Mouse (Mus musculus): ENCODE measurements at regions not wholly inside any gene's neighbourhood (a gene's known extent, or its start where the extent isn't known, plus 50 kb on each side); places are given as distances from the start of the nearest gene placed in this dataset.
"Not testable (repeated sequence)": the region's sequence is repeated elsewhere in the genome, so short reads cannot be mapped to it uniquely, and the experiment has no call there.

- H3K27ac ChIP-seq (ENCODE audit: low read length); H3K4me2 ChIP-seq (ENCODE audit: low read length); H3K36me3 ChIP-seq (ENCODE audit: control insufficient read depth, insufficient read depth, low read length); H3K4me1 ChIP-seq (ENCODE audit: control insufficient read depth, insufficient read depth, low read length); H3K9ac ChIP-seq (ENCODE audit: low read depth, low read length); ATAC-seq; H3K27me3 ChIP-seq (ENCODE audit: control insufficient read depth, insufficient read depth, low read depth, low read length); H3K4me3 ChIP-seq (ENCODE audit: low read depth, low read length); H3K9me3 ChIP-seq (replicated peaks; ENCODE audit: control insufficient read depth, low read length, poor library complexity, severe bottlenecking): not testable (repeated sequence)
- WGBS: 97% methylated on average over 5 of the region's 6 CpGs
These were observed 498.6 kb downstream of the Bnc2 start for GRCm38 (mm10) chr4:84176457-84176856.

GRCm38 (mm10) chr4:84177827-84178226, 497.2 kb downstream of the Bnc2 start:
- no peak overlapping the region for H3K9ac ChIP-seq (ENCODE audit: low read depth, low read length)
- no peaks in the 10 kb centered on the region for H3K27me3 ChIP-seq (ENCODE audit: control insufficient read depth, insufficient read depth, low read depth, low read length)
- no peaks in the 10 kb centered on the region for H3K9me3 ChIP-seq (replicated peaks; ENCODE audit: control insufficient read depth, low read length, poor library complexity, severe bottlenecking)
- H3K36me3 ChIP-seq (ENCODE audit: control insufficient read depth, insufficient read depth, low read length): no peaks in the 10 kb centered on the region
- no peak for ATAC-seq
- no peak overlapping the region for H3K4me2 ChIP-seq (ENCODE audit: low read length)
- peaks cover 3% of the 10 kb centered on the region for H3K4me1 ChIP-seq (ENCODE audit: control insufficient read depth, insufficient read depth, low read length)
- no peak overlapping the region for H3K4me3 ChIP-seq (ENCODE audit: low read depth, low read length)
- WGBS: 7% methylated on average over 3 of the region's 3 CpGs
- no peak overlapping the region for H3K27ac ChIP-seq (ENCODE audit: low read length)

- Histone ChIP-seq H3K36me3 (ENCODE audit: control insufficient read depth, insufficient read depth, low read length) (no peaks in the 10 kb centered on the region), H3K4me1 (ENCODE audit: control insufficient read depth, insufficient read depth, low read length) (no peaks in the 10 kb centered on the region), H3K9me3 (replicated peaks; ENCODE audit: control insufficient read depth, low read length, poor library complexity, severe bottlenecking) (no peaks in the 10 kb centered on the region), H3K27ac (ENCODE audit: low read length) (no peak overlapping the region), H3K9ac (ENCODE audit: low read depth, low read length) (no peak overlapping the region), H3K4me3 (ENCODE audit: low read depth, low read length) (no peak overlapping the region), H3K27me3 (ENCODE audit: control insufficient read depth, insufficient read depth, low read depth, low read length) (no peaks in the 10 kb centered on the region), H3K4me2 (ENCODE audit: low read length) (no peak overlapping the region)
- ATAC-seq: no peak
- WGBS: 85% methylated on average over 4 of the region's 4 CpGs
These were observed 490.6 kb downstream of the Bnc2 start for GRCm38 (mm10) chr4:84184436-84184835.

- Histone ChIP-seq H3K4me3 (ENCODE audit: low read depth, low read length) (no peak overlapping the region), H3K27ac (ENCODE audit: low read length) (no peak overlapping the region), H3K9ac (ENCODE audit: low read depth, low read length) (no peak overlapping the region), H3K36me3 (ENCODE audit: control insufficient read depth, insufficient read depth, low read length) (no peaks in the 10 kb centered on the region), H3K4me1 (ENCODE audit: control insufficient read depth, insufficient read depth, low read length) (no peaks in the 10 kb centered on the region), H3K4me2 (ENCODE audit: low read length) (no peak overlapping the region), H3K9me3 (replicated peaks; ENCODE audit: control insufficient read depth, low read length, poor library complexity, severe bottlenecking) (no peaks in the 10 kb centered on the region), H3K27me3 (ENCODE audit: control insufficient read depth, insufficient read depth, low read depth, low read length) (no peaks in the 10 kb centered on the region)
- 94% methylated on average over 6 of the region's 6 CpGs for WGBS
- ATAC-seq: no peak
These were observed 490.2 kb downstream of the Bnc2 start for GRCm38 (mm10) chr4:84184844-84185243.

- H3K27me3 ChIP-seq (ENCODE audit: control insufficient read depth, insufficient read depth, low read depth, low read length): no peaks in the 10 kb centered on the region
- no peak overlapping the region for H3K27ac ChIP-seq (ENCODE audit: low read length)
- H3K9ac ChIP-seq (ENCODE audit: low read depth, low read length): no peak overlapping the region
- H3K9me3 ChIP-seq (replicated peaks; ENCODE audit: control insufficient read depth, low read length, poor library complexity, severe bottlenecking): no peaks in the 10 kb centered on the region
- no peak overlapping the region for H3K4me3 ChIP-seq (ENCODE audit: low read depth, low read length)
- no peaks in the 10 kb centered on the region for H3K4me1 ChIP-seq (ENCODE audit: control insufficient read depth, insufficient read depth, low read length)
- ATAC-seq: no peak
- H3K4me2 ChIP-seq (ENCODE audit: low read length): no peak overlapping the region
- 76% methylated on average over 12 of the region's 12 CpGs for WGBS
- H3K36me3 ChIP-seq (ENCODE audit: control insufficient read depth, insufficient read depth, low read length): no peaks in the 10 kb centered on the region
These were observed 485.8 kb downstream of the Bnc2 start for GRCm38 (mm10) chr4:84189315-84189714.

GRCm38 (mm10) chr4:84191303-84191702, 483.8 kb downstream of the Bnc2 start:
- Histone ChIP-seq H3K36me3 (ENCODE audit: control insufficient read depth, insufficient read depth, low read length) (no peaks in the 10 kb centered on the region), H3K27me3 (ENCODE audit: control insufficient read depth, insufficient read depth, low read depth, low read length) (no peaks in the 10 kb centered on the region), H3K4me1 (ENCODE audit: control insufficient read depth, insufficient read depth, low read length) (no peaks in the 10 kb centered on the region), H3K9ac (ENCODE audit: low read depth, low read length) (no peak overlapping the region), H3K4me3 (ENCODE audit: low read depth, low read length) (no peak overlapping the region), H3K27ac (ENCODE audit: low read length) (no peak overlapping the region), H3K4me2 (ENCODE audit: low read length) (no peak overlapping the region), H3K9me3 (replicated peaks; ENCODE audit: control insufficient read depth, low read length, poor library complexity, severe bottlenecking) (no peaks in the 10 kb centered on the region)
- ATAC-seq: no peak
- WGBS: 84% methylated on average over 2 of the region's 2 CpGs

- WGBS: 75% methylated on average over 2 of the region's 2 CpGs
- H3K4me1 ChIP-seq (ENCODE audit: control insufficient read depth, insufficient read depth, low read length): no peaks in the 10 kb centered on the region
These were observed 482.8 kb downstream of the Bnc2 start for GRCm38 (mm10) chr4:84192301-84192700.

GRCm38 (mm10) chr4:84196732-84197131, 478.3 kb downstream of the Bnc2 start:
- H3K4me3 ChIP-seq (ENCODE audit: low read depth, low read length): no peak overlapping the region
- 85% methylated on average over 2 of the region's 2 CpGs for WGBS

More at GRCm38 (mm10) chr4:84192301-84192700, 482.8 kb downstream of the Bnc2 start:
- Histone ChIP-seq H3K9me3 (replicated peaks; ENCODE audit: control insufficient read depth, low read length, poor library complexity, severe bottlenecking) (no peaks in the 10 kb centered on the region), H3K4me3 (ENCODE audit: low read depth, low read length) (no peak overlapping the region), H3K9ac (ENCODE audit: low read depth, low read length) (no peak overlapping the region), H3K4me2 (ENCODE audit: low read length) (no peak overlapping the region), H3K27me3 (ENCODE audit: control insufficient read depth, insufficient read depth, low read depth, low read length) (no peaks in the 10 kb centered on the region), H3K36me3 (ENCODE audit: control insufficient read depth, insufficient read depth, low read length) (no peaks in the 10 kb centered on the region), H3K27ac (ENCODE audit: low read length) (no peak overlapping the region)
- ATAC-seq: no peak

GRCm38 (mm10) chr4:84198176-84198575, 476.9 kb downstream of the Bnc2 start:
- H3K36me3 ChIP-seq (ENCODE audit: control insufficient read depth, insufficient read depth, low read length): no peaks in the 10 kb centered on the region
- no peak overlapping the region for H3K27ac ChIP-seq (ENCODE audit: low read length)
- no peaks in the 10 kb centered on the region for H3K27me3 ChIP-seq (ENCODE audit: control insufficient read depth, insufficient read depth, low read depth, low read length)
- ATAC-seq: no peak
- no peak overlapping the region for H3K4me2 ChIP-seq (ENCODE audit: low read length)
- WGBS: 95% methylated on average over 4 of the region's 4 CpGs
- no peaks in the 10 kb centered on the region for H3K9me3 ChIP-seq (replicated peaks; ENCODE audit: control insufficient read depth, low read length, poor library complexity, severe bottlenecking)
- no peak overlapping the region for H3K4me3 ChIP-seq (ENCODE audit: low read depth, low read length)
- no peaks in the 10 kb centered on the region for H3K4me1 ChIP-seq (ENCODE audit: control insufficient read depth, insufficient read depth, low read length)
- no peak overlapping the region for H3K9ac ChIP-seq (ENCODE audit: low read depth, low read length)

More at GRCm38 (mm10) chr4:84196732-84197131, 478.3 kb downstream of the Bnc2 start:
- ATAC-seq: no peak
- Histone ChIP-seq H3K27ac (ENCODE audit: low read length) (no peak overlapping the region), H3K4me1 (ENCODE audit: control insufficient read depth, insufficient read depth, low read length) (no peaks in the 10 kb centered on the region), H3K36me3 (ENCODE audit: control insufficient read depth, insufficient read depth, low read length) (no peaks in the 10 kb centered on the region), H3K9ac (ENCODE audit: low read depth, low read length) (no peak overlapping the region), H3K9me3 (replicated peaks; ENCODE audit: control insufficient read depth, low read length, poor library complexity, severe bottlenecking) (no peaks in the 10 kb centered on the region), H3K27me3 (ENCODE audit: control insufficient read depth, insufficient read depth, low read depth, low read length) (no peaks in the 10 kb centered on the region), H3K4me2 (ENCODE audit: low read length) (no peak overlapping the region)
